Mouse (Mus musculus): Measurements from ENCODE around the gene Gm45716. TPM values are rescaled to one million over a fixed set of nuclear protein-coding genes. Genes with fewer than 3 reads are reported as not detected.

Gene Gm45716
- total RNA-seq, 2 experiments from 2014 or later, result 5.0 to 7.9 TPM

DNA sequence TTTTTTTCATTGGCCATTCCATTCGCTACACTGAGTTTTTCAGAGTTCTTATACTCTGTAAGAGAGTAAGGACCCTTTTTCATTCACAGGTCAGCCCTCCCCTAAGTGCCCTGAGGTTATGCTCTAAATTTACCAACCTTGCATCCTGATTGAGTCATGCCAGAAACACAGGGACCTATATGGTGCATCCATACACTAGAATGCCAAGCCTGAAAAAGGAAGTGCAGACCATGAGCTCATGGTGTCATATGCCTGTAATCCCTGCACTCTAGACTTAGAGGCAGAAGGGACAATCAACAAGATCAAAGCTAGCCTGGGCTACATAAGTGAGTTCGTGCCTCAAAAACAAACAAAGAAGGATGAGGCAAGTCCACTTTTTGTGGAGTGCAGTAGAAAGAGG lies 13.3 kb downstream of the Gm45716 start:
- no peak for DNase-seq (ENCODE audit: low spot score in 2 of 2)

DNA sequence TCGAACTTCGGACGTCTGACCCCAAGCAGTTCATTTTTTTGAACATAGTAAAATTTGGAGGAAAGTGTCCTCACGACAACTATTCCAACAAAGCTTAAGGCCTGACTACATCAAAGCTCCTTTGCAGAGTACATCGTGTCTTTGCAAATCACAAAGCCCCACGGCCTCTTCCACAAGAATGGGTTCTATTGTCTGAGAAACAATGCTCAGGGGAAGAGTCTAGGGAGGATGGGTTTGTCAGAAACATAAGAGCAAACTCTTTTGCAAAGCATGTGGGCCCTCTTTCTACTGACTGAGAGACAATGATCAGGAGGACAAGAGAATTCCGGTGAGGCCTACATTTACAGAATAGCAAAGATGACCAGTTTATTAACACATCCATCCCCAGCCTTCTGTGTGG lies 26.8 kb downstream of the Gm45716 start:
- DNase-seq (ENCODE audit: low spot score in 2 of 2), result no peak

DNA sequence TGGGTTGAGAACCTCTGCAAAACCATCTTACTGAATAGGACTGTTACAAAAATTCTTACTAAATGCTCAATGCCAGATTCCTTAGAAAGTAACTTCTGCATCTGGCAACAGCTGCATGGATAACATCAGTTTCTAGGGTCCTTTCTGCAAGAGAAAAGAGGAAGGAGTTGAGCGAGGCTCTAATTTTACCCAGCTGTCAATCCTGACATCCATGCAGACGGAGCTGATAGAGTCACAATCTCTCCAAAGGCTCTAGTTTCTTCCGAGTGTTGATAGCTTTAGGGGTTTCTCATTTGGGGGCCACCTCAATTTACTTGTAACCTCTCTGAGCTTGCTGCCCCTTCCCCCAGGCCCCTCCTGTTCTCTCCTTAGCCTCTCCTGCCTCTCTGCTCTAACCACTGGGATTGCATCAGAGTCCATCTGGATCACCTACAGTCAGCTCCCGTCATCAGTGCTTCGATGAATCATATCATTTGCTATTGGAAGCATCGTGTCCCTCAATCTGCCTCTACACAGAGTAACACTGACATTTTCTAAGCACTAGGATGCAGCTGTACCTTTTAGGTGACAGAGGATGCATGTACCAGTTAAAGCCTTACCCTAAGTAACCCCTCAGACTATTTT lies 32.7 kb downstream of the Gm45716 start:
- peak; percentile 46 to 69 for DNase-seq (ENCODE audit: low spot score in 2 of 2)

- DNase-seq (ENCODE audit: low spot score in 2 of 2), result no peak
Observed at GRCm38 (mm10) chr11:90220750-90221149, 33.3 kb downstream of the Gm45716 start.

GRCm38 (mm10) chr11:90224914-90225470 lies 37.5 kb downstream of the Gm45716 start:
- DNase-seq (ENCODE audit: low spot score in 2 of 2), result no peak

DNA sequence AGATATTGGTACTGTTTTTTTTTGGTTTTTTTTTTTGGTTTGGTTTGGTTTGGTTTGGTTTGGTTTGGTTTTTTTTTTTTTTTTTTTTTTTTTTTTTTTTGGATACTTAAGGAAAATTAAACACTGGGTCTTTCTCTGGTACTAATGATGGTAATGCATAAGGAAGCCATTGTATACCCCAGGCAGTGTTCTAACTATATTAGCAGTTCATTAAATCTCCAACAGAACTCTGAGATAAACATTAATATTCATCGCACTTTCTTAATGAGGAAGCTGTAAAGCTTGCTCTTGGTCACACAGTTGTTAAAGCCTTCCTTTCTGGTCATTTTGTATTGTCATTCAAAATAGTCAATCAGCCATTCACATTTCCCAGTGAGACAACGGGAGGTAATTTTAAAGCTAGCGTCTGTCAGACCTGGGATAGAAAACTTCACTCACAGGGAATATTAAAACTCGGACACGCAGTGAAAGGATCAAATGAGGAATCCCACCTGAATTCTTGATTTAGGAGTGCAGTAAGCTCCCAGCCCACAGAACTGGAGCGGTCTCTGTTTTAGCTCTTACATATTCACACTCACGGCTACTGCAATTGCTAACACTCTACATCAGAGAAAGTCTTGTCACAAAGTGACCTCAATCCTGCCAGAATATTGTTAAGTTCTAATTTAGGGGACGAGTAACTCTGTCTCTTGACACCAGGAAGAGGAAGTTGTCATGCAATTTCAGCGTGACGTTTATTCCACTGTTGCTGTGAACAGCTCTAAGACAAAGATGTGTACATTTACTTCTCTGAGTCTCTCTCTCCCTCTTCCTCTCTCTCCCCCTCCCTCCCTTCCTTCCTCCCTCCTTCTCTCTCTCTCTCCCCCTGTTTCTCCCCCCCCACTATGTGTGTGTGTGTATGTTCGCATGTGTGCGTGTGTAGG lies 39.8 kb downstream of the Gm45716 start:
- no peak for DNase-seq (ENCODE audit: low spot score in 2 of 2)

DNA sequence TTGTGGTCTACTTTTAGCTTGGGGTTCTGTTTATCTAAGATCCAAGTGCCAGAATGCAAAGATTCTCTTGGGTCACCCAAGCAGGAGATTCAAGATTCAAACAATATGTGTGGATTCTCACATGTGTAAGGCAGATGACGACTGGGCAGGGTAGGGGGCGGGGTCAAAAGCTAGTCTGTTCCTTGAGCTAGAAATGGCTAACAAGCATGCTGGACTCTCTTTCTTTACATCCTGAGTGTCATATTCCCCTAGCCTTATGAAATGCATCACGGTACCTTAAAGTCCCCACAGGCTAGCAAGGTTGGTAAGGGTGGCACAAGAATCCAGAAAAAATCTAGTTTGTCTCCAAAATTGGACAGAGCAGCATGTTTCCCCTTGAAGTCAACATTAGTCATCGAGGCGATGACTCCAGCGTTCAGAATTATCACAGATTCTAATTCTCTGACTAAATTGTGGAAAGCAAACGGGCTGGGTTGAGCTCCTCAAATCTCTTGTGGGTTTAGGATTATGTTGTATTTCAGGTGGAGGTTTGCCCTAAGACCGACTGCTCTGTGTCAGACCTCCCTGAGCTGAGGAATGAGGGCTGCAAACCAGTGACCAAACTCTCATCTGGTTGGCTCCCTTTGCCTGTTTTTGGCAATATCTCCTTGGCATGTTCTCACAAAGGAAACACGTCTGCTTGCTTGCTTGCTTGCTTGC lies 40.9 kb downstream of the Gm45716 start:
- DNase-seq (ENCODE audit: low spot score in 2 of 2), result no peak

DNA sequence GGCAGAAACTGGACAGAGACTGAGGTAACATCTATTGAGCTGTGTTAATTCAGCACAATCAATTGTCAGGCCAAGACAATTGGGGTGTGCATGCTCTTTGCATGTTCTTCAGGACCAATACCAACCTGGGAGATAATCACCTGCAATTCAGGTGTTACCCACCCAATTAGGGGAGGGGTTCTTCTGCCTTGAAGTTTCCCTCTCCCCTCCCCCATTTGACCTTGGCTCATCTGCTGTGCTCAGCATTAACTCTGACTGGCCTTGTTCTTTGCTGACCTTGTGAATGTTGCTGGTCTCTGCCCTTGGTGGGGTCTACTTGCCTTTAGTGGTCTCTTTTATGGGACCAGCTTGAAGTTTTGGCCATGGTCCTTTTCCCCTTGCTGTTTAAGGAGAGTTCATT lies 42.3 kb downstream of the Gm45716 start:
- DNase-seq (ENCODE audit: low spot score in 2 of 2), result no peak

DNA sequence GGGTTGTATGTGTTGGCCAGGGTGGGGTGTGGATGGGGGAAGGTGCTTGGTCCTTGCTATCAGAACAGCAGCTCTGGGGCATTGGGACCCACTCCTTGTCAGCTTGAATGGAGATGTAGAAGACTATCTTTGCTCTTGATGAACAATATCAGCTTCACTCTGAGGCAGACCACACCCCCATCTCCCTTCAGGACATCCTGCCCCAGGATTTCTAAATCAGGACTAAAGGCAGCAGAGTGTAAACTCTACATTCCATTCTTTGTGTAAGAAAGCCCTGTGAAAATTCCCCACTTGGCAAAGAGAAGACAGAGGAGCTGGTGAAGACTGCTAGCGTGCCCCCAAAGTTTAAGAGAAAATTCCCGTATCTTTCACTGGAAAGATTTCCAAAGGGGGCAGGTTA lies 43.2 kb downstream of the Gm45716 start:
- no peak for DNase-seq (ENCODE audit: low spot score in 2 of 2)

GRCm38 (mm10) chr11:90231631-90232030 lies 44.1 kb downstream of the Gm45716 start:
- DNase-seq (ENCODE audit: low spot score in 2 of 2), result no peak

DNA sequence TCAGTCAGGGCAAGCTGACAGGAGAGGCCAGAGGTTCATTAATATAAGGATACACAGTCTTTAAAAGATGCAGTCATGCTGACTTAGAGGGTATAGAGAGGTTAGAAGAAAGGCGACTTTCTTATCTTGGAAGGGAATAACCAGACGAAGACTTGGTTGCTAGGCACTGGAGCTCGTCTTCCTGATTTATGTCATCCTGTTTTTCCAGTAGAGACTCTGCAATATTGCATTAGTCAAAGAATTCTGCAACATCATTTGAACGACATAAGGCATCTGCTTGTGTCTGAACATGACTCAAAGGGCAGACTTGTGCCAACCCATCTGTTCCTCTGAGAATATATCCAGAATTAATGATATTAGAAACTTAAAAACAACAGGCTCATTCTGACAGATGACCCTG lies 45.2 kb downstream of the Gm45716 start:
- peak; percentile 35 to 89 for DNase-seq (ENCODE audit: low spot score in 2 of 2)

- no peak for DNase-seq (ENCODE audit: low spot score in 2 of 2)
Observed at GRCm38 (mm10) chr11:90235221-90235620, 47.7 kb downstream of the Gm45716 start.

DNA sequence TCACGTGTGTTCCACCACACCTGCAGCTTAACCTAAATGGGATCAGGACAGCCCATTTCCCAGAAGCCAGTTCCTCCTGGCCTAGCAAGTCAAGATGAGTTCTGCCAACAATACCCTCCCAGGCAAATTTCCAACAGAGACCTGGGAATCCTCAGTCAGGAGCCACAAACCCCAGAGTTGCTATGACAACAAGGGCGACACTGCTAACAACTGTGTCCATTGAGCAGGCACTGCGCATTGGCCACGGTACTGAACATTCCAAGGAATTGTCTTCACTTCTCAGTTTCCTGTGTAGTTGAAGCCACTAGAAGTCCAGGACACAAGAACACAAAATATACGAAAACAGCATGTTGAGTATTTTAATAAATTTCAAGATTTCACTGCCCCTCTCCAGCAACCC lies 50.1 kb downstream of the Gm45716 start:
- no peak for DNase-seq (ENCODE audit: low spot score in 2 of 2)

DNA sequence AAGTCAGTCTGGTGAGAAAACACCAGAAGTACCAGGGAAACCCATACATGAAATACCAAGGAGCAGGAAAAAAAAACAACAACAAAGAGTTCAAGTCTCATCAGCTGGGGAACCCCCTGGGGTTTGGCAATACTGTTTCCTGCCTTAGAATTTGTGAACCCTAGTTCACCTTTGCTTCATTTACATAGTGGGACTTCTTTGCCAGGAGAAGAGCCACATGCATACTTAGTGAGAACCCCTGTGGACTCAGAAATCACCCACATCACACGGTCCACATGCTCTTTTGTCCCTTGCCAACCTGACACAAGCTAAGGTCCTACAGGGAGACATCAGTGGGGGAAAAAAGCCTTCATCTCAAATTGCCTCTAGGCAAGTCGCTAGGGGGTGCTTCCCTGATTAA lies 51.2 kb downstream of the Gm45716 start:
- no peak for DNase-seq (ENCODE audit: low spot score in 2 of 2)

DNA sequence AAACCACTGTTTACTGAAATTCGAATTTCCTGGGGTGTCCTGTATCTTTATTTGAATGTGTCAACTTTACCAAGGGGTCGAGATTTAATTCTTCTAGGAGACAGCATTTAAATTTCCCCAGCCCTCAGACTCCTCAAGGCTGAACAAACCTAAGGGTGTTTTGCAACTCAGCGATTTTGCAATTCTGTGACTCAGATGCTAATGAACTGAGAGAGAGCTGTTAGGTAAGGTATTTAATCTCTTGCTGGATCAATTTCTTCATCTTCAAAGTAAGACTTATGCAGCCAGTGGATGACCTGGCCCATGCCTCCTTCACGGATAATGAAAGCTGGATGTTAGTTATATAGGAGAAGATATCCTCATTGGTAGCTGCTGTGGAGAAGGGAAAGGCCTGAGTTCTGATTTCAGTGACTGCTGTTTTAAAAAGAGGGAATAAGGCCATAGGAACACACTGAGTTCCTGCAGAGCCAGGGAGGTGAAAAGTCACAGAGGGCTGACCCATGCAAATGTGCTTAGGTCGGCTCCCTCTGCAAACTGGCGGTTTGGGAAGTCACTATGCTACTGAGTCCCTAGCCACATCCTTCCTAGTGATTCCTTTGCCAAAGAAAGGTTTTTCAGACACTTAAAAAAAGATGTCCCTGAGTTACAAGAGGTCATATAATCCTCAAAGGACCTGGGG lies 53.3 kb downstream of the Gm45716 start:
- DNase-seq (ENCODE audit: low spot score in 2 of 2), result no peak

DNA sequence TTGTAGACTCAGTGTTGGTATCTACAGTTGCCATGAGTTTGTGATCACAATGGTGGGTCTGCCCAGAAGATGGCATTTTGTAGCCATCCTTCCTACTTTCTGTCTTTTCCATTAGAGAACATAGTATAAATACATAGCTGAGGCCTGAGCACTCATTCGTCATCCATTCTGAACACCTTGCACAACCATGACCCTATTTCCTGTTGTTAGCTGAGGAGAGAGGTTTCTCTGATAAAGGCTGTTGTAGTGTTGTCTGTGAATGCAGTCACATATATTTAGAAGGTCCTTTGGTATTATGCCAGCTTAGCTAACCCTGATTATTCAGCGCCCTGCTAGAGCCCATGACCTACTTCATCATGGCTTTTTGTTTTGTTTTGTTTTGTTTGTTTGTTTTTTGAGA lies 54.4 kb downstream of the Gm45716 start:
- no peak for DNase-seq (ENCODE audit: low spot score in 2 of 2)

- no peak for DNase-seq (ENCODE audit: low spot score in 2 of 2)
Observed at GRCm38 (mm10) chr11:90243300-90243699, 55.8 kb downstream of the Gm45716 start.

GRCm38 (mm10) chr11:90245630-90246029 lies 58.1 kb downstream of the Gm45716 start:
- no peak for DNase-seq (ENCODE audit: low spot score in 2 of 2)

DNA sequence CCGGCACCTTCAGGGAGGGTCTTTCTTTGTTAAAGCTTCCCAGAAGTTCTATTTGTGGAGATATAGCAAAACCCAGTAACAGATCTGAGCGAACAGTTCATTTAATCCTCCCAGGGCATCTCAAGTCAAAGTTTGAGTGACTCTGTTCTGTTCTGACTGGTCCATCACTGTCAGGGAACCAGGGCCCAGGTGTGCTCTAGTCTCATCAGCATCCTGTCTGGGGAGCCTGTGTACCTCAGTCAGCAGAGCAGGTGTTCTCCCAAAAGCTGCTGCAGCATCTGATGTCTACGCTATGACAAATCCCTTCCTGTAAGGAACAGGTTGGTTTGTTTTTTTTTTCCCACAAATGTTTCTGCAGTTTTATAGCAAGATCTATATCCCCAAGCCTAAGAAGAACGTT lies 59.2 kb downstream of the Gm45716 start:
- no peak for DNase-seq (ENCODE audit: low spot score in 2 of 2)

DNA sequence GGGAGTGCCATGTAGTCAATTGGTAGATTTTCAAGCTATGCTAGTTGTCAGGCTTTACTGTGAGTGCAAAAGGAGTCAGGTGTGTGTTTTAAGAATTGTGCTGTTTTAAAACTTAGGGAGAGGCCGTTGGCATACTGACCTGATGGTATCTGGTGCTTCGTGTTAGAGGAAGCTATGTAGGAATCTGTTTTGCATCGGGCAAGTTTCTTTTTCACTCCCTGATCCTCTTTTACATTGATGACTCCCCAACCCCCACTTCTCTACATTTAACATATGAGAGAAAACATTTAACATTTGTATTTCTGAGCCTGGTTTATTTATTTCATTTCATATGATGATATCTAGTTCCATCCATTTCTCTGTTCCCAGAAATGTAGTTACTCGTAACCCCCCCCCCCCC lies 60.3 kb downstream of the Gm45716 start:
- no peak for DNase-seq (ENCODE audit: low spot score in 2 of 2)

DNA sequence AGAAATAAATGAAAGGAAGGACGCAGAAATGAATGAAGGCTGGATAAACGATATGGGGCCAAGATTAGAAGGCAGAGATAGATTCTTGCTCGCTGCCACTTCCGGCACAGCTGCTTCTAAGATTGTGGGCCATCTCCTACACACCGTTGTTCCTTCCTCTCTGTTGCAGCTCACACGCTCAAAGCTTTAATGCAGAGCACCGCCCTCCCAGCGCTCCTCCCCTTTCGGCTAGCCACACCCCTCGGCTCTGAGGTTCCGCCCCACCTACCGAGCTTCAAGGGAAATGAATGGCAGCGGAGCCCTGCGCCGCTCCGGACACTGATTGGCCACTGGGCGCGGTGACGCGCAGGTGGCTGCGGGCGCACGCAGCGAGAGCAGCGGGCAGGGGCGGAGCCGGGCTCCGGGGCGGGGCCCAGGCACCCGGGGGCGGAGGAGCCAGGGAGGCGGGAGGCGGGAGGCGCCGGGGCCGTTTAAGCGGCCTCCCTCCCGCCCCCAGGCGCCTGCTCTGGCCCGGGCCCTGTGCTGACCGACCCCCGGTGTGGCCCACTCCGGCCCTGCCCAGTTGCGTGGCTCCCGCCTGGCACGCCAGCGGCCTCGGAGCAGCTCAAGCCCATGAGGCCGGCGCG lies 61.7 kb downstream of the Gm45716 start, which contains the start of gene Mmd:
TSS of gene Mmd (plus strand) at position 432 of the 626 bp plus-strand sequence.
- peak; percentile 99 for DNase-seq (ENCODE audit: low spot score in 2 of 2)
